Comparison of ENCODE assay signal across 8 mouse cellular contexts in genomic region chr6:113740236-113741217, GRCm38 (mm10). TPM values are rescaled to one million over a fixed set of nuclear protein-coding genes. Genes with fewer than 3 reads are reported as not detected.
DNase-seq lines count a peak whose midpoint lies in the region; ATAC-seq and TF ChIP-seq lines count a peak whose summit lies in the region.

Gene Sec13 (minus strand): TSS chr6:113740743.

- no peaks in the 10 kb centered on the region for H3K9me3 ChIP-seq in forebrain, embryonic 11.5 days (ENCODE audit: control insufficient read depth, low read length)
- no peaks in the 10 kb centered on the region for H3K9me3 ChIP-seq in heart, embryonic 16.5 days (replicated peaks; ENCODE audit: control insufficient read depth, low read length)
- no peaks in the 10 kb centered on the region for H3K9me3 ChIP-seq in liver, embryonic 16.5 days (replicated peaks; ENCODE audit: control insufficient read depth, low read length)
- H3K9me3 ChIP-seq in neural tube, embryonic 13.5 days = no peaks in the 10 kb centered on the region

- no peak within 1 kb of the TSS for H3K27ac ChIP-seq in forebrain, embryonic 11.5 days (ENCODE audit: low read depth, low read length)
- peak within 1 kb of the TSS; percentile 60 for H3K27ac ChIP-seq in heart, embryonic 16.5 days (ENCODE audit: low read length)
- peak within 1 kb of the TSS; percentile 33; the same call in 1 of the 2 replicates for H3K27ac ChIP-seq in liver, embryonic 16.5 days (ENCODE audit: low read length)
- H3K27ac ChIP-seq in neural tube, embryonic 13.5 days (replicated peaks) = peak within 1 kb of the TSS; percentile 75
- peak within 1 kb of the TSS; percentile 91 for H3K27ac ChIP-seq in testis, adult 2 months (ENCODE audit: control insufficient read depth, insufficient read depth, low read depth, low read length)

- H3K4me2 ChIP-seq in forebrain, embryonic 11.5 days (ENCODE audit: low read depth, low read length, severe bottlenecking) = peak within 1 kb of the TSS; percentile 69
- peak within 1 kb of the TSS; percentile 95 for H3K4me2 ChIP-seq in heart, embryonic 16.5 days (ENCODE audit: low read depth, low read length)
- peak within 1 kb of the TSS; percentile 63 for H3K4me2 ChIP-seq in liver, embryonic 16.5 days (ENCODE audit: low read depth, low read length)
- H3K4me2 ChIP-seq in neural tube, embryonic 13.5 days = peak within 1 kb of the TSS; percentile 95

- peak; percentile 80 to 84 for DNase-seq in CD8-positive naive resting alpha-beta T cell, adult 2 months (ENCODE audit: low read depth in 2 of 2, low spot score in 2 of 2)
- DNase-seq in c-Kit-positive CD71-negative TER-119-negative erythroid progenitor cells, embryonic 14.5 days (ENCODE audit: low read depth) = peak; percentile 81
- DNase-seq in forebrain, embryonic 11.5 days (ENCODE audit: low spot score) = peak; percentile 93
- DNase-seq in kidney, postnatal 36 days = peak; percentile 82 to 92

- WGBS in forebrain, embryonic 11.5 days = 7% methylated on average over 41 of the region's 41 CpGs
- WGBS in heart, embryonic 16.5 days = 6% methylated on average over 41 of the region's 41 CpGs
- WGBS in liver, embryonic 16.5 days (ENCODE audit: insufficient replicate concordance) = 5% methylated on average over 41 of the region's 41 CpGs
- 7% methylated on average over 41 of the region's 41 CpGs for WGBS in neural tube, embryonic 13.5 days

- TF ChIP-seq CTCF in testis, adult 2 months (IDR thresholded peaks at IDR 0.05; ENCODE audit: control insufficient read depth, insufficient read depth, insufficient replicate concordance, low read depth, low read length) = no peak

- peak; percentile 90 for ATAC-seq in forebrain, embryonic 11.5 days (replicated peaks; ENCODE audit: low FRiP score)
- peak; percentile 84 for ATAC-seq in heart, embryonic 16.5 days (replicated peaks; ENCODE audit: extremely low read depth, insufficient read depth, low FRiP score)
- ATAC-seq in liver, embryonic 16.5 days (ENCODE audit: low read depth) = peak; percentile 82
- peak; percentile 88 for ATAC-seq in neural tube, embryonic 13.5 days (ENCODE audit: low read depth)

- no peaks in the 10 kb centered on the region for H3K27me3 ChIP-seq in forebrain, embryonic 11.5 days (ENCODE audit: control insufficient read depth, insufficient read depth, low read length)
- H3K27me3 ChIP-seq in heart, embryonic 16.5 days (ENCODE audit: control insufficient read depth, insufficient read depth, low read length) = no peaks in the 10 kb centered on the region; the same call in 1 of the 2 replicates
- H3K27me3 ChIP-seq in liver, embryonic 16.5 days (ENCODE audit: control insufficient read depth, insufficient read depth, low read depth, low read length) = no peaks in the 10 kb centered on the region
- no peaks in the 10 kb centered on the region; the same call in 1 of the 2 replicates for H3K27me3 ChIP-seq in neural tube, embryonic 13.5 days
- no peaks in the 10 kb centered on the region for H3K27me3 ChIP-seq in testis, adult 2 months (ENCODE audit: control insufficient read depth, insufficient read depth, low read length)

- no peaks in the 10 kb centered on the region; the same call in 1 of the 2 replicates for H3K36me3 ChIP-seq in forebrain, embryonic 11.5 days (ENCODE audit: control insufficient read depth, insufficient read depth, low read length)
- peaks cover 10% of the 10 kb centered on the region for H3K36me3 ChIP-seq in heart, embryonic 16.5 days (ENCODE audit: control insufficient read depth, insufficient read depth)
- peaks cover 7% of the 10 kb centered on the region for H3K36me3 ChIP-seq in liver, embryonic 16.5 days (ENCODE audit: control insufficient read depth, insufficient read depth)
- H3K36me3 ChIP-seq in neural tube, embryonic 13.5 days = peaks cover 30% of the 10 kb centered on the region
- H3K36me3 ChIP-seq in testis, adult 2 months (ENCODE audit: control insufficient read depth, insufficient read depth, low read length) = no peaks in the 10 kb centered on the region; the same call in 1 of the 2 replicates

- peak within 1 kb of the TSS; percentile 75 for H3K4me3 ChIP-seq in forebrain, embryonic 11.5 days (ENCODE audit: low read depth, low read length)
- H3K4me3 ChIP-seq in heart, embryonic 16.5 days (ENCODE audit: low read length) = peak within 1 kb of the TSS; percentile 99
- peak within 1 kb of the TSS; percentile 85 for H3K4me3 ChIP-seq in liver, embryonic 16.5 days (ENCODE audit: low read depth, low read length)
- peak within 1 kb of the TSS; percentile 82 for H3K4me3 ChIP-seq in neural tube, embryonic 13.5 days
- peak within 1 kb of the TSS; percentile 98 for H3K4me3 ChIP-seq in testis, adult 2 months (ENCODE audit: control insufficient read depth, low read depth, low read length)

- TF ChIP-seq POLR2A in testis, adult 2 months (IDR thresholded peaks at IDR 0.05; ENCODE audit: control insufficient read depth, low read depth, low read length) = peak; percentile 77

- H3K4me1 ChIP-seq in forebrain, embryonic 11.5 days (replicated peaks; ENCODE audit: control insufficient read depth, insufficient read depth, low read length) = no peaks in the 10 kb centered on the region; the same call in 1 of the 2 replicates
- H3K4me1 ChIP-seq in heart, embryonic 16.5 days (ENCODE audit: control insufficient read depth, insufficient read depth, low read length) = peaks cover 11% of the 10 kb centered on the region
- peaks cover 12% of the 10 kb centered on the region for H3K4me1 ChIP-seq in liver, embryonic 16.5 days (ENCODE audit: control insufficient read depth, low read depth, low read length)
- H3K4me1 ChIP-seq in neural tube, embryonic 13.5 days (replicated peaks) = peaks cover 20% of the 10 kb centered on the region
- H3K4me1 ChIP-seq in testis, adult 2 months (ENCODE audit: control insufficient read depth, insufficient read depth, low read length) = peaks cover 4% of the 10 kb centered on the region

- H3K9ac ChIP-seq in forebrain, embryonic 11.5 days (ENCODE audit: low read length) = peak within 1 kb of the TSS; percentile 90
- H3K9ac ChIP-seq in heart, embryonic 16.5 days (ENCODE audit: low read length) = peak within 1 kb of the TSS; percentile 95
- H3K9ac ChIP-seq in liver, embryonic 16.5 days (ENCODE audit: low read depth, low read length) = peak within 1 kb of the TSS; percentile 86
- peak within 1 kb of the TSS; percentile 91 for H3K9ac ChIP-seq in neural tube, embryonic 13.5 days

RNA-seq across cellular contexts. Expression of gene Sec13, which starts in this region (rescaled TPM):
- 248 and 282 TPM in 2 replicates for polyA plus RNA-seq in forebrain, embryonic 11.5 days (2014; fragmentation: Nextera tagmentation; extraction: Ambion mirVana)
- 187 TPM in 2 replicates for polyA plus RNA-seq in heart, embryonic 16.5 days (2015; fragmentation: Nextera tagmentation; extraction: Ambion mirVana)
- 103 and 111 TPM in 2 replicates for polyA plus RNA-seq in liver, embryonic 16.5 days (2015; fragmentation: Nextera tagmentation; extraction: Ambion mirVana)
- polyA plus RNA-seq in neural tube, embryonic 13.5 days (2015; fragmentation: Nextera tagmentation; extraction: Ambion mirVana) = 218 and 236 TPM in 2 replicates
- polyA plus RNA-seq in testis, adult 2 months (2012; rRNA removed) = 113 and 114 TPM in 2 replicates
